Mouse (Mus musculus): ENCODE measurements around the gene Drc7. TPM values are rescaled to one million over a fixed set of nuclear protein-coding genes. Genes with fewer than 3 reads are reported as not detected.
"Not testable (repeated sequence)": the region's sequence is repeated elsewhere in the genome, so short reads cannot be mapped to it uniquely, and the experiment has no call there.

Gene Drc7
- polyA plus RNA-seq, 1 experiment from 2014 or later, result not detected

DNA sequence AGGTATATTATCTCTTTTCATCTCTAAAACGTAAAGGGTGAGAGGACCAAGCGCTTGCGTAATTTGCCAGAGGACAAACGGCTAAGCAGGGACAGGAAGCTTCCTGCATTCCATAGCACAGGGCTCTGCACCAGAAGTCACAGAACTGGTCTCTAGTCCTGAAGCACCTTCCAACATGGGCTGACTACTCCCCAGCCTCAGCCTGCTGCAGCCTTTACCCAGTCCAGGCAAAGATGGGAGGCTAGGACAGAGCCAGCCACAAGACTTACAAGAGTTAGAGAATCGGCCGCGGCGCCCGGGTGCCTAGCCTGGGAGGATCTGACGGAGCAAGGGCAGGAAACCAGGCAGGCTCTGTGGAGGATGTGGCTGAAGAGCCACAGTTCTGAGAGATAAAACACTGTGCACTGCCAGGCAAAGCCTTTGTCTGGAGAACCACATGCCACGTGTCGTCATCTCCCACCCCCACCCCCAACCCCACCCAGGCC, 34.6 kb upstream of the Drc7 start:
- Histone ChIP-seq H3K4me3 (replicated peaks; ENCODE audit: low read depth, low read length) (no peak overlapping the region), H3K36me3 (ENCODE audit: insufficient read depth, low read length) (no peaks in the 10 kb centered on the region), H3K9ac (ENCODE audit: low read depth, low read length) (no peak overlapping the region), H3K4me2 (ENCODE audit: low read length) (0 out of 2 replicates have a peak overlapping the region, but pooled peaks have one; percentile 10), H3K27me3 (ENCODE audit: insufficient read depth, low read length) (no peaks in the 10 kb centered on the region), H3K27ac (peak overlapping the region; percentile 70), H3K4me1 (replicated peaks; ENCODE audit: insufficient read depth, low read length) (no peaks in the 10 kb centered on the region), H3K9me3 (replicated peaks; ENCODE audit: low read length) (no peaks in the 10 kb centered on the region)
- DNase-seq (ENCODE audit: low spot score) (no peak), ATAC-seq (replicated peaks; ENCODE audit: low FRiP score, low read depth) (no peak)
- 57% methylated on average over 12 of the region's 12 CpGs for WGBS
- TF ChIP-seq CTCF (IDR thresholded peaks at IDR 0.05; ENCODE audit: low read depth), result no peak

DNA sequence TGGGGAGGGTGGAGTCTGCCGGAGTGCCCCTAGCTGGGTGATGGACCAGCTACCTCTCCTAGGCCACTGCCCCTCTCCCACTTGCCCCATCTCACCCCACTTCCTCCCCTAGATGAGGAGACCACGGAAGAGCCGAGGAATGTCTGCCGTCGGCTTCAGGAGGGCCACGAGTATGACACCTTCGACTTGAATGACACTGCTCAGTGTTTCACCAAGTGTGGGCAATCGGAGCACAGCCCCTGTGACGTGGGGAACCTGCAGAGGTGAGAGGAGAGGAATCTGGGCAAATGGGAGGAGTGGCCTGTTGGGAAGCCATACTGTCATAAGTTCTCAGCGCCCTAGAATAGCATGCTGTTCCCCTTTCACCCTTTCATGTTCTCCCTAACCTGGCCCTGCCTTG, 34.1 kb upstream of the Drc7 start:
- Histone ChIP-seq H3K27me3 (ENCODE audit: insufficient read depth, low read length) (no peaks in the 10 kb centered on the region), H3K4me3 (replicated peaks; ENCODE audit: low read depth, low read length) (no peak overlapping the region), H3K4me2 (ENCODE audit: low read length) (no peak overlapping the region), H3K36me3 (ENCODE audit: insufficient read depth, low read length) (no peaks in the 10 kb centered on the region), H3K27ac (no peak overlapping the region; the same call in 1 of the 2 replicates), H3K9me3 (replicated peaks; ENCODE audit: low read length) (no peaks in the 10 kb centered on the region), H3K9ac (ENCODE audit: low read depth, low read length) (no peak overlapping the region), H3K4me1 (replicated peaks; ENCODE audit: insufficient read depth, low read length) (no peaks in the 10 kb centered on the region)
- ATAC-seq (replicated peaks; ENCODE audit: low FRiP score, low read depth) (no peak), DNase-seq (ENCODE audit: low spot score) (no peak)
- TF ChIP-seq CTCF (IDR thresholded peaks at IDR 0.05; ENCODE audit: low read depth), result no peak
- 63% methylated on average over 10 of the region's 10 CpGs for WGBS

DNA sequence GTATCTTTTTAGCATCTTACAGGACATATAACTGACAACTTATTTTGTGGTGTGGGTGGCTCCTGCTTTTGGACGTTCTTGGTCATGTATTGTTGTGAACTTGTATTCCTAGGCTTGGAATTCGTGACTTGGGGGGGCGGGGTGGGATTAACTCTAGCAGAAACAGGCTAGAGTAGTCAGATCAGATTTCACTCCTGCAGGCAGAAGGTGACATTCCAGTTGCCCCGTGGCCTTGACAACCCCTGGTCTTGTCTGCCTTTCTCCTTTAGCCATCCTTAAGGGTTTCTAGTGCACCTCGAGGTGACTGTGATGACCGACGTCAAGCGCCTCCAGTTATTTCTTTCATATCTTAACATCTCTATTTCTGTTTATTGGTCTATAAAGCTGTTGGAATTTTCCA, 31.7 kb upstream of the Drc7 start:
- Histone ChIP-seq H3K27ac (no peak overlapping the region), H3K4me2 (ENCODE audit: low read length) (no peak overlapping the region), H3K9me3 (replicated peaks; ENCODE audit: low read length) (no peaks in the 10 kb centered on the region), H3K4me1 (replicated peaks; ENCODE audit: insufficient read depth, low read length) (no peaks in the 10 kb centered on the region), H3K9ac (ENCODE audit: low read depth, low read length) (no peak overlapping the region), H3K27me3 (ENCODE audit: insufficient read depth, low read length) (no peaks in the 10 kb centered on the region), H3K36me3 (ENCODE audit: insufficient read depth, low read length) (no peaks in the 10 kb centered on the region), H3K4me3 (replicated peaks; ENCODE audit: low read depth, low read length) (no peak overlapping the region)
- TF ChIP-seq CTCF (IDR thresholded peaks at IDR 0.05; ENCODE audit: low read depth), result no peak
- ATAC-seq (replicated peaks; ENCODE audit: low FRiP score, low read depth), result no peak
- WGBS, result 18% methylated on average over 8 of the region's 8 CpGs
- DNase-seq (ENCODE audit: low spot score), result no peak

DNA sequence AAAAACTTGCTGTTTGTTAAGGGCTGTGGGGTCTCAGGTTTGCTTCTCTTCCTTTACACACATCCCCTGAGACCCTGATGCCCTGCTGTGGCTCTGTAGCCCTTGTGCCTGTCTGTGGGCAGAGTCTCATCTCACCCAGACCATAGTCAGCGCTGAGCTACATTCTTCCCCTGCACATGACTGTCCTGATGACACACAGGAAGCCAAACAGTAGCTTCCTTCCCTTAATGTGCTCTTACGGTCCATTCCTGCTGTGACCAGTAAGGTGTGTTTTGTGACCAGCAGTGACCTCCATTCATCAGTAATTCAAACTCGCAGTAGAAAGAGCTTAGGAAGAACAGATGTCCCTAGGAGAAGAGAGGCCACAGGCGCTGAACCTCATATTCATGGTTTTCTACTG, 30.5 kb upstream of the Drc7 start:
- 58% methylated on average over 4 of the region's 4 CpGs for WGBS
- H3K27me3 ChIP-seq (ENCODE audit: insufficient read depth, low read length), result no peaks in the 10 kb centered on the region

DNA sequence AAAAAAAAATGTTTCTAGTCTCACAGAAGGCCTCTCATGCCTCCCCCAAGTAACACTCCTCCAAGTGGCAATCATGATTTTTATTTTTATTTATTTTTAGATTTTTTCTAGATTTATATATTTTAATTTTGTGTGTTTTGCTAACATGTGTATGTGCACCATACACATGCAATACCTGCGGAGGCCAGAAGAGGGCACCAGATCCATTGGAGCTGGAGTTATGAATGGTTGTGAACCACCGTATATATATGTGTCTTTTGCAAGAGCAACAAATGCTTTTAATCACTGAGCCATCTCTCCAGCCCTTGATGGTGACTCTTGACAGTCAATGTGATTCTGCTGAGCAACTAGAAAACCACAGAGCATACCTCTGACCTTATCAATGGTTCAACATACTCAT, 29.5 kb upstream of the Drc7 start:
- ATAC-seq (replicated peaks; ENCODE audit: low FRiP score, low read depth), result no peak

More for the DNA sequence above, 30.5 kb upstream of the Drc7 start:
- Histone ChIP-seq H3K9ac (ENCODE audit: low read depth, low read length) (no peak overlapping the region), H3K4me1 (replicated peaks; ENCODE audit: insufficient read depth, low read length) (no peaks in the 10 kb centered on the region), H3K27ac (no peak overlapping the region), H3K36me3 (ENCODE audit: insufficient read depth, low read length) (no peaks in the 10 kb centered on the region), H3K4me2 (ENCODE audit: low read length) (no peak overlapping the region), H3K9me3 (replicated peaks; ENCODE audit: low read length) (no peaks in the 10 kb centered on the region), H3K4me3 (replicated peaks; ENCODE audit: low read depth, low read length) (no peak overlapping the region)
- ATAC-seq (replicated peaks; ENCODE audit: low FRiP score, low read depth) (no peak), DNase-seq (ENCODE audit: low spot score) (no peak)
- no peak for TF ChIP-seq CTCF (IDR thresholded peaks at IDR 0.05; ENCODE audit: low read depth)

DNA sequence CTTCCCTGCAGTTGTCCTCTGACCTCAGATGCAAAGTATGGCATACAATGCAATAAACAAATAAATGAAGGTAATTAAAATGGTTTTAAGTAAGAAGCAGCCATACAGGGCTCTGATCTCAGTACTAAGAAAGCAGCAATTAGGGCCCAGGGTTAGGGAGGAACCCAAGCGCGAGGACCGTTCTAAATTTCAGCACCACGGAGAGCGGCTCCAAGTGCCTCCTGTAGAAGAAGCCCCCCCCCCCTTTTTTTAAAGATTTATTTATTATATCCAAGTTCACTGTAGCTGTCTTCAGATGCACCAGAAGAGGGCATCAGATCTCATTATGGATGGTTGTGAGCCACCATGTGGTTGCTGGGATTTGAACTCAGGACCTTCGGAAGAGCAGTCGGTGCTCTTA, 26.5 kb upstream of the Drc7 start:
- H3K4me2 ChIP-seq (ENCODE audit: low read length); H3K4me3 ChIP-seq (replicated peaks; ENCODE audit: low read depth, low read length); H3K9ac ChIP-seq (ENCODE audit: low read depth, low read length); H3K9me3 ChIP-seq (replicated peaks; ENCODE audit: low read length); H3K4me1 ChIP-seq (replicated peaks; ENCODE audit: insufficient read depth, low read length); H3K27ac ChIP-seq; H3K36me3 ChIP-seq (ENCODE audit: insufficient read depth, low read length); H3K27me3 ChIP-seq (ENCODE audit: insufficient read depth, low read length); ATAC-seq (replicated peaks; ENCODE audit: low FRiP score, low read depth): not testable (repeated sequence)
- DNase-seq (ENCODE audit: low spot score), result peak; percentile 70
- 54% methylated on average over 7 of the region's 7 CpGs for WGBS
- 0 out of 2 replicates have a peak, but pooled peaks have one; percentile 10 for TF ChIP-seq CTCF (IDR thresholded peaks at IDR 0.05; ENCODE audit: low read depth)

More for the DNA sequence above, 29.5 kb upstream of the Drc7 start:
- Histone ChIP-seq H3K4me3 (replicated peaks; ENCODE audit: low read depth, low read length) (no peak overlapping the region), H3K4me1 (replicated peaks; ENCODE audit: insufficient read depth, low read length) (no peaks in the 10 kb centered on the region), H3K27me3 (ENCODE audit: insufficient read depth, low read length) (no peaks in the 10 kb centered on the region), H3K9me3 (replicated peaks; ENCODE audit: low read length) (no peaks in the 10 kb centered on the region), H3K9ac (ENCODE audit: low read depth, low read length) (no peak overlapping the region), H3K4me2 (ENCODE audit: low read length) (no peak overlapping the region), H3K36me3 (ENCODE audit: insufficient read depth, low read length) (no peaks in the 10 kb centered on the region), H3K27ac (no peak overlapping the region)
- peak; percentile 68 for TF ChIP-seq CTCF (IDR thresholded peaks at IDR 0.05; ENCODE audit: low read depth)
- DNase-seq (ENCODE audit: low spot score), result no peak
- WGBS, result 63% methylated on average over 2 of the region's 2 CpGs
